Mouse (Mus musculus): ENCODE results near the gene Tcam1.

DNA sequence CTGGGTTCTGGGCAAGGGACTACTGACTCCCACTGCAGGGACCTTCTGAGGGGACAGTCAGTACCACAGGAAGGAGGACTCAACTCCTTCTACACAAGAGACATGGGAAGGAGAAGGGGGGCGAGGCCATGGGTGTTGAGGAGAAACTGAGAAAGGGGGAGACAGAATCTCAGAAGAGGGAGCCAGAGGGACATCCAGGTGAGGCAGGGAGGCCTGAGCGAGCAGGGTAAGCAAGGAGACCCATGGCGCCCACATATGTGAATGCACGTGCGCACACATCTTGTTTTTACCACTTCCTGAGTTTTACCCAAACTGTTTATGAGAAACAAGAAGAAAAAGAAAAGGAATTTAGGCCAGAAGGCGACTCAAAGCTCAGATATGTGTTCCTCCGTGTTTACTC lies 41.3 kb downstream of the Tcam1 start:
- TF ChIP-seq FLI1 (IDR thresholded peaks at IDR 0.05; ENCODE audit: low read length) (no peak), GATA1 (IDR thresholded peaks at IDR 0.05; ENCODE audit: borderline replicate concordance, low read length) (no peak)
